Mouse (Mus musculus) kidney, postnatal 0 days (tissue): ENCODE results near the gene Dld. TPM values are rescaled to one million over a fixed set of nuclear protein-coding genes. Genes with fewer than 3 reads are reported as not detected.

ENCODE experiments used
- ATAC-seq: fragments of 200-750 bp; cut with Nextera tagmentation; replicated peaks from 2 replicates; pipeline ENCODE4 v1.8.0; 2017; ENCODE audit warnings: low read depth, moderate number of reproducible peaks, moderate TSS enrichment, moderate library complexity; ENCODE audit not compliant: low FRiP score
- DNase-seq: peaks from one replicate; pipeline ENCODE4 v3.0.0-alpha.2; 2016; ENCODE audit warnings: low spot score
- H3K27ac ChIP-seq: fragments of 300-500 bp; sonication (generic); 2 replicates; pipeline ENCODE4 v1.5.1; 2014; ENCODE audit warnings: mild to moderate bottlenecking
- H3K27me3 ChIP-seq: fragments of 300-500 bp; sonication (generic); 2 replicates; pipeline ENCODE4 v1.6.1; 2014; ENCODE audit warnings: low read length, mixed read lengths; ENCODE audit not compliant: insufficient read depth
- H3K36me3 ChIP-seq: fragments of 300-500 bp; sonication (generic); 2 replicates; pipeline ENCODE4 v1.6.1; 2014; ENCODE audit warnings: low read length, mixed read lengths; ENCODE audit not compliant: insufficient read depth
- H3K4me1 ChIP-seq: fragments of 300-500 bp; sonication (generic); replicated peaks from 2 replicates; pipeline ENCODE4 v1.6.1; 2014; ENCODE audit warnings: antibody characterized with exemption, low read length, mixed read lengths; ENCODE audit not compliant: insufficient read depth
- H3K4me2 ChIP-seq: fragments of 300-500 bp; sonication (generic); 2 replicates; pipeline ENCODE4 v1.6.1; 2014; ENCODE audit warnings: mild to moderate bottlenecking, low read length, moderate library complexity, mixed read lengths
- H3K4me3 ChIP-seq: fragments of 300-500 bp; sonication (generic); replicated peaks from 2 replicates; pipeline ENCODE4 v1.5.1; 2014; ENCODE audit warnings: low read depth, low read length
- H3K9ac ChIP-seq: fragments of 300-500 bp; sonication (generic); 2 replicates; pipeline ENCODE4 v1.6.1; 2014; ENCODE audit warnings: low read depth, low read length
- H3K9me3 ChIP-seq: fragments of 300-500 bp; sonication (generic); replicated peaks from 2 replicates; pipeline ENCODE4 v1.6.1; 2016; ENCODE audit warnings: low read length, inconsistent platforms, mixed read lengths
- CTCF ChIP-seq: IDR thresholded peaks from 2 replicates; pipeline ENCODE4 v1.5.1; 2016; ENCODE audit warnings: antibody characterized with exemption, low read depth, mild to moderate bottlenecking, moderate library complexity
- WGBS: fragments of 180-500 bp; shearing (Covaris S2); extraction: QIAGEN DNeasy Blood & Tissue Kit; methylation state at CpG from one replicate; pipeline ENCODE4 v1.1.7; 2014; 5-methylcytosine and 5-hydroxymethylcytosine counted together
- polyA plus RNA-seq: library from polyadenylated mRNA; unstranded; fragments of >200 nt; fragmentation: Nextera tagmentation; extraction: Ambion mirVana; gene quantifications from 2 replicates; pipeline ENCODE4 v1.2.1, GENCODE M21; 2015

Dld gene
- polyA plus RNA-seq, 1 experiment from 2014 or later = 196 TPM

DNA sequence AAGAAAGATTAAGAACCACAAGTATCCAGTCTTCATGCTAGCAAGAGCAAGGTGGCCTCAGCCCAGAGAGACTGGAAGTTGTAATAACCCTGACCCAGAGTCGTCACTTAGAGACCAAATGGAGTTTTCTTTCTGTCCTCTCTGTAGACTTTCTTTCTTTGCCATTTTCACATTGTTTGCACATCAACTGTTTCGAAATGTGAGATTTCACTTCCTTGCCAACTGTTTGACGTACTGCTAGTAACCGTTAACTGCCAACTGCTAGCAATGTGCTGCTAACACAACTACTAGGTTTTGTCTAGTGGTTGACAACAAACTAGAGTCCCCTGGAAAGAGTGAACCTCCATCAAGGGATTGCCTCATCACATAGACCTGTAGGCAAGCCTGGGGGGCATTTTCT, 68.1 kb downstream of the Dld start:
- Histone ChIP-seq H3K27me3 (no peaks in the 10 kb centered on the region), H3K4me2 (no peak overlapping the region), H3K9ac (no peak overlapping the region), H3K4me3 (no peak overlapping the region), H3K36me3 (peaks cover 83% of the 10 kb centered on the region), H3K27ac (peak overlapping the region; percentile 47), H3K4me1 (peaks cover 9% of the 10 kb centered on the region; the same call in 1 of the 2 replicates), H3K9me3 (no peaks in the 10 kb centered on the region)
- ATAC-seq = no peak
- DNase-seq = no peak
- WGBS = 80% methylated on average over 4 of the region's 4 CpGs
- TF ChIP-seq CTCF = no peak

DNA sequence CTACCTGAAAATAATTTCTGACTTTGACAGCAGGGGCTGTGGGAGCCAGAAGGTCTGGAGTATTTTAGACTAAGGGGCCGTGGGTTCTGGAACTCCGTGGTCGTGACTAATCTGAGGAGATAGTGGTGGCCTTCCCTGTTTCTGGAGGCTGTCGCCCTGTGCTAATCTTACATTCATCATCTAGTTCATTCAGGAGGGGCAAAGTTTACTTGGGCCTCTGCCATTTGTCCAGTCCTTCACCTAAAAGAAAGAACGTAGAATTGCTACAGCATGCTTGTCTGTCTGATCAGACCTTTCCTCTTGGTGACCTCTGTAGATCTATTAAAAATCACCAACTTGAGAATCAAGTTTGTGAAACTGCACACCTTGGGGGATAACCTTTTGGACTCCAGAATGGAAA, 69.0 kb downstream of the Dld start:
- Histone ChIP-seq H3K36me3 (peaks cover 82% of the 10 kb centered on the region), H3K9ac (no peak overlapping the region), H3K27me3 (no peaks in the 10 kb centered on the region), H3K4me1 (peaks cover 9% of the 10 kb centered on the region; the same call in 1 of the 2 replicates), H3K4me2 (no peak overlapping the region), H3K4me3 (no peak overlapping the region), H3K9me3 (no peaks in the 10 kb centered on the region), H3K27ac (no peak overlapping the region)
- ATAC-seq (no peak), DNase-seq (no peak)
- TF ChIP-seq CTCF = no peak
- WGBS = 72% methylated on average over 5 of the region's 5 CpGs

Other genes with a start within 250 kb of the Dld start
- not detected in 2 replicates for gene Gm6993, start 110.7 kb downstream of the Dld start, polyA plus RNA-seq
- 115 and 128 TPM in 2 replicates for gene Lamb1, start 86.2 kb downstream of the Dld start, polyA plus RNA-seq
- 0.05 TPM in 1 of 2 replicates, not detected in the other for gene Slc26a3, start 39.4 kb upstream of the Dld start, polyA plus RNA-seq
- 11.2 and 13.1 TPM in 2 replicates for gene Cbll1, start 148.2 kb upstream of the Dld start, polyA plus RNA-seq
- gene Slc26a4, start 208.5 kb upstream of the Dld start, polyA plus RNA-seq = 5.9 and 6.7 TPM in 2 replicates